12 mouse cellular contexts compared by ENCODE assay signal in the genomic region with DNA sequence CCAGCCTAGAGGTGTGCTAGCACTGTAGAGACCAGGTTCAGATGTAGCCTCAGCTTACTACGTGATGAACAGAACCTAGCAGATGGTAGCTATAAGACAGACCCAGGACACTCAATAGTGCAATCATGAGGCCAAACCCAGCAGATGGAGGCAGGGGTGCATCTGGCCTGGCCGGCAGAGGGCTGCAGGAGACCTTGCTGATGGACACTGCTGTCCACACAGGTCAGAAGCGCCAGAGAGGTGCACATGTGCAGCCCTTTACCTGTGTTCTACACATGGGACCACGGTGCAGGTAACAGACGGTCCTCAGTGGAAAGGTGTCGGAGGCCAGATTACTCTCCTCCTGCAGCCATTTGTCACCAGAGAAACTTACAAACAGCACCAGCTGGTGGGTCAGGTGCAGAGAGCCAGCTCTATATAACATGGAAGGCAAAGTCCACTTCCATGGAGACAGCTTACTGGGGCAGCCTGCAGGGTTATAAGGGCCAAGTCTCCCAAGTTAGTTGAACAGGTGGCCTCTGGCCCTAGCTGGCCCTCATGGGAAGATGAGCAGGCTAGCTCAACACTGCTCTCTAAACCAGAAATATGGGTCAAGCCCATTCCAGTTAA. TPM values are rescaled to one million over a fixed set of nuclear protein-coding genes. Genes with fewer than 3 reads are reported as not detected.
DNase-seq lines count a peak whose midpoint lies in the region; ATAC-seq and TF ChIP-seq lines count a peak whose summit lies in the region.
"Had no signal": no experiment of that assay in that cellular context is flagged by ENCODE, and none has a peak within 500 bp of the region (broad histone marks: within the 10 kb centered on the region; RNA-seq: fewer than 3 reads in every experiment).

No protein-coding gene starts in this region.

- no peaks in the 10 kb centered on the region for H3K9me3 ChIP-seq in hindbrain, postnatal 0 days (ENCODE audit: low read length)
- H3K9me3 ChIP-seq in hindbrain, embryonic 11.5 days (ENCODE audit: control insufficient read depth, low read length) = no peaks in the 10 kb centered on the region
- H3K9me3 ChIP-seq in liver, postnatal 0 days (ENCODE audit: low read length) = no peaks in the 10 kb centered on the region
- H3K9me3 ChIP-seq: limb, embryonic 10.5 days had no signal

- TF ChIP-seq EP300 in liver, postnatal 0 days (IDR thresholded peaks at IDR 0.05; ENCODE audit: low read depth) = no peak

- H3K27ac ChIP-seq in hindbrain, postnatal 0 days = peak overlapping the region; percentile 56; the same call in 1 of the 2 replicates
- H3K27ac ChIP-seq in hindbrain, embryonic 11.5 days (ENCODE audit: low read depth, low read length) = no peak overlapping the region
- 0 out of 2 replicates have a peak overlapping the region, but pooled peaks have one; percentile 6 for H3K27ac ChIP-seq in liver, postnatal 0 days (ENCODE audit: low read depth)
- H3K27ac ChIP-seq: limb, embryonic 10.5 days had no signal

- TF ChIP-seq CTCF in hindbrain, postnatal 0 days (IDR thresholded peaks at IDR 0.05; ENCODE audit: low read depth) = no peak
- TF ChIP-seq CTCF in liver, postnatal 0 days (IDR thresholded peaks at IDR 0.05; ENCODE audit: low read depth) = 0 out of 2 replicates have a peak, but pooled peaks have one; percentile 7

- peaks cover 8% of the 10 kb centered on the region; the same call in 1 of the 2 replicates for H3K4me1 ChIP-seq in hindbrain, postnatal 0 days (ENCODE audit: insufficient read depth, low read length)
- H3K4me1 ChIP-seq in hindbrain, embryonic 11.5 days (replicated peaks; ENCODE audit: control insufficient read depth, insufficient read depth, low read length) = no peaks in the 10 kb centered on the region
- peaks cover 22% of the 10 kb centered on the region for H3K4me1 ChIP-seq in liver, postnatal 0 days (ENCODE audit: insufficient read depth)

- H3K9ac ChIP-seq in hindbrain, postnatal 0 days (replicated peaks; ENCODE audit: low read length) = no peak overlapping the region
- no peak overlapping the region for H3K9ac ChIP-seq in hindbrain, embryonic 11.5 days (ENCODE audit: low read depth, low read length)
- 0 out of 2 replicates have a peak overlapping the region, but pooled peaks have one; percentile 1 for H3K9ac ChIP-seq in liver, postnatal 0 days (replicated peaks)

- WGBS in hindbrain, postnatal 0 days = 73% methylated on average over 6 of the region's 6 CpGs
- 90% methylated on average over 6 of the region's 6 CpGs for WGBS in hindbrain, embryonic 11.5 days
- WGBS in liver, postnatal 0 days (ENCODE audit: insufficient replicate concordance) = 63% methylated on average over 6 of the region's 6 CpGs

- H3K4me3 ChIP-seq in hindbrain, postnatal 0 days (ENCODE audit: low read length) = no peak overlapping the region
- H3K4me3 ChIP-seq in hindbrain, embryonic 11.5 days (ENCODE audit: low read depth, low read length) = no peak overlapping the region
- H3K4me3 ChIP-seq in liver, postnatal 0 days (ENCODE audit: low read depth, low read length) = no peak overlapping the region
- H3K4me3 ChIP-seq: limb, embryonic 10.5 days had no signal

- H3K36me3 ChIP-seq in hindbrain, postnatal 0 days (ENCODE audit: insufficient read depth, low read length) = peaks cover 10% of the 10 kb centered on the region; the same call in 1 of the 2 replicates
- no peaks in the 10 kb centered on the region for H3K36me3 ChIP-seq in hindbrain, embryonic 11.5 days (ENCODE audit: control insufficient read depth, insufficient read depth, low read length)
- peaks cover 6% of the 10 kb centered on the region; the same call in 1 of the 2 replicates for H3K36me3 ChIP-seq in liver, postnatal 0 days (replicated peaks; ENCODE audit: insufficient read depth, low read length)

- no peak for DNase-seq in hindbrain, postnatal 0 days (ENCODE audit: low spot score)
- no peak for DNase-seq in hindbrain, embryonic 11.5 days (ENCODE audit: low spot score)
- peak; percentile 59 for DNase-seq in cerebellum, adult 8-10 months
- DNase-seq in kidney, adult 8-10 months = peak; percentile 38 to 65
- DNase-seq in liver, postnatal 0 days = no peak
- no peak for DNase-seq in T-cell, adult 2 months (ENCODE audit: low spot score)
- no peak for DNase-seq in heart, adult 9 months (ENCODE audit: low spot score in 2 of 2)
- DNase-seq: adrenal gland, postnatal 25 days; lung, postnatal 14 days; right cerebral cortex, postnatal 14 days had no signal

- H3K4me2 ChIP-seq in hindbrain, postnatal 0 days (ENCODE audit: low read depth, low read length) = no peak overlapping the region
- H3K4me2 ChIP-seq in hindbrain, embryonic 11.5 days (replicated peaks; ENCODE audit: low read depth, low read length) = no peak overlapping the region
- H3K4me2 ChIP-seq in liver, postnatal 0 days (ENCODE audit: low read depth, low read length) = no peak overlapping the region

- 0 out of 2 replicates have a peak, but pooled peaks have one; percentile 38 for ATAC-seq in hindbrain, postnatal 0 days
- ATAC-seq in hindbrain, embryonic 11.5 days (ENCODE audit: low FRiP score) = no peak
- ATAC-seq in liver, postnatal 0 days = peak; percentile 37; the same call in 1 of the 2 replicates
- ATAC-seq: midbrain, embryonic 16.5 days had no signal

- H3K27me3 ChIP-seq in hindbrain, postnatal 0 days (ENCODE audit: insufficient read depth, low read length) = no peaks in the 10 kb centered on the region
- no peaks in the 10 kb centered on the region for H3K27me3 ChIP-seq in hindbrain, embryonic 11.5 days (ENCODE audit: control insufficient read depth, insufficient read depth, low read length)
- no peaks in the 10 kb centered on the region for H3K27me3 ChIP-seq in liver, postnatal 0 days (ENCODE audit: insufficient read depth, low read length)

RNA-seq across cellular contexts. Expression of gene Agpat3, which starts 27.6 kb away (rescaled TPM):
- total RNA-seq in hindbrain, postnatal 0 days (2014; rRNA removed) = 123 and 158 TPM in 2 replicates
- 115 and 117 TPM in 2 replicates for polyA plus RNA-seq in hindbrain, postnatal 0 days (2015; fragmentation: Nextera tagmentation; extraction: Ambion mirVana)
- polyA plus RNA-seq in hindbrain, embryonic 11.5 days (2014; fragmentation: Nextera tagmentation; extraction: Ambion mirVana) = 44.1 and 46.0 TPM in 2 replicates
- 154 and 171 TPM in 2 replicates for polyA plus RNA-seq in liver, postnatal 0 days (2015; fragmentation: Nextera tagmentation; extraction: Ambion mirVana)

Comparison
In these comparisons a context has a peak if more than half of its experiments do, and no peak if none do; other contexts are left out.
1. DNase-seq: peak in cerebellum, adult 8-10 months (single experiment) and kidney, adult 8-10 months (2 of 2); none in hindbrain, postnatal 0 days (single experiment), hindbrain, embryonic 11.5 days (single experiment), liver, postnatal 0 days (single experiment), T-cell, adult 2 months (single experiment) and heart, adult 9 months (0 of 2).